Mouse (Mus musculus) liver, adult 10 weeks (tissue): ENCODE results near the gene Hist1h2ad. TPM values are rescaled to one million over a fixed set of nuclear protein-coding genes. Genes with fewer than 3 reads are reported as not detected.

Source experiments
- polyA plus RNA-seq: library from polyadenylated mRNA; stranded (reverse); fragments of 350-450 nt; fragmentation: Illumina TruSeq; extraction: RNeasy Lipid Tissue Mini Kit (QIAGEN cat#74804); gene quantifications from one replicate; pipeline ENCODE4 v1.2.3, GENCODE M21; 2014; ENCODE audit warnings: low read depth, low replicate concordance

Gene Hist1h2ad
- not detected for polyA plus RNA-seq

DNA sequence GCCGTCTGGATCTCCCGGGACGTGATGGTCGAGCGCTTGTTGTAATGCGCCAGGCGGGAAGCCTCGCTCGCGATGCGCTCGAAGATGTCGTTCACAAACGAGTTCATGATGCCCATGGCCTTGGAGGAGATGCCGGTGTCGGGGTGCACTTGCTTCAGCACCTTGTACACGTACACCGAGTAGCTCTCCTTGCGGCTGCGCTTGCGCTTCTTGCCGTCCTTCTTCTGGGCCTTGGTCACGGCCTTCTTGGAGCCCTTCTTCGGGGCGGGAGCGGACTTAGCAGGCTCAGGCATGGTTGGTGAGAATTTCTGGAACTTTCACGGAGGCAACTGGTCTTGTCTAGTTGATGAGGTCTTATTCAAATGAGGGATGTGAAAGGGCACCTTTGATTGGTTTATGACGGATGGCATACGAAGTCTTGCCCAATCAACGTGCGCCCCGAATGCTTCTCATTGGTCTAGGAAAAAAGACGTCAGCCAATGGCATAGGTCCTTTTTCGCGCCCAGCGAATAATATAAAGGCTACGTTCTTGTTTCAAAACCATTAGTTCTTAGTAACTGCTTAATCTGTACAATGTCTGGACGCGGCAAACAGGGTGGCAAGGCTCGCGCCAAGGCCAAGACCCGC is at the start of gene Hist1h2ad, which contains the start of gene Hist1h2bf:
Gene Hist1h2ad, plus strand, starts transcription at position 484 of the 627 bp plus-strand sequence.
Gene Hist1h2bf, minus strand, starts transcription at position 299 of the 627 bp plus-strand sequence.

GRCm38 (mm10) chr13:23530901-23531875 is 43.0 kb upstream of the Hist1h2ad start, which contains the start of gene Hist1h4h:
Gene Hist1h4h (plus strand): TSS chr13:23531050.

GRCm38 (mm10) chr13:23533560-23534367 is 40.4 kb upstream of the Hist1h2ad start, which contains the start of gene Hist1h2af:
Gene Hist1h2af (plus strand): TSS chr13:23533906.

DNA sequence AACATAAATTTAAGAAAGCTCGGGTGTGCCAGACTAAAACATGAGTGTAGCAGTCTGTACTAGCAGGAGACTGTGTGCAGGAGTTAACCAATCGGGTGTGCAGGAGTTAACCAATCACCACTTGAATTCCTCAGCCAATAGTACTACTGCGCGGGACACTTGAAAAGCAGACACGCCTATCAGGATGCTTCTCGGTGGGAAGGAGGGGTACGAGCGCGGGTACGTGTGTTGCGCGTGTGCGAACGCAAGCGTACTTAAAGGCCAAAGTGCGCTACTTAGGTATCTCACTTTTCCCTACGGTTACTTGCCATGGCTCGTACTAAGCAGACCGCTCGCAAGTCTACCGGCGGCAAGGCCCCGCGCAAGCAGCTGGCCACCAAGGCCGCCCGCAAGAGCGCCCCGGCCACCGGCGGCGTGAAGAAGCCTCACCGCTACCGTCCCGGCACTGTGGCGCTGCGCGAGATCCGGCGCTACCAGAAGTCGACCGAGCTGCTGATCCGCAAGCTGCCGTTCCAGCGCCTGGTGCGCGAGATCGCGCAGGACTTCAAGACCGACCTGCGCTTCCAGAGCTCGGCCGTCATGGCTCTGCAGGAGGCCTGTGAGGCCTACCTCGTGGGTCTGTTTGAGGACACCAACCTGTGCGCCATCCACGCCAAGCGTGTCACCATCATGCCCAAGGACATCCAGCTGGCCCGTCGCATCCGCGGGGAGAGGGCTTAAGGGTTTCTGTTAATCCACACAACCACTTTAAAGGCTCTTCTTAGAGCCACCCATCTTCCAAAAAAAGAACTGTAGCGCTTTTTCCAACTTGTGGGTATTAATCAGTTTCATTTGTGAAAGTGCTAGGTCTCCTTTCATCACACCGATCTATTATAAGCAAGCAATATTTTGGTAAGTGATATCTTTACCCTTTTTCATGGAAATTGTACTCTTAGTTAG is 38.8 kb upstream of the Hist1h2ad start, which contains the start of gene Hist1h3g:
Gene Hist1h3g, plus strand, starts transcription at position 286 of the 939 bp plus-strand sequence.

DNA sequence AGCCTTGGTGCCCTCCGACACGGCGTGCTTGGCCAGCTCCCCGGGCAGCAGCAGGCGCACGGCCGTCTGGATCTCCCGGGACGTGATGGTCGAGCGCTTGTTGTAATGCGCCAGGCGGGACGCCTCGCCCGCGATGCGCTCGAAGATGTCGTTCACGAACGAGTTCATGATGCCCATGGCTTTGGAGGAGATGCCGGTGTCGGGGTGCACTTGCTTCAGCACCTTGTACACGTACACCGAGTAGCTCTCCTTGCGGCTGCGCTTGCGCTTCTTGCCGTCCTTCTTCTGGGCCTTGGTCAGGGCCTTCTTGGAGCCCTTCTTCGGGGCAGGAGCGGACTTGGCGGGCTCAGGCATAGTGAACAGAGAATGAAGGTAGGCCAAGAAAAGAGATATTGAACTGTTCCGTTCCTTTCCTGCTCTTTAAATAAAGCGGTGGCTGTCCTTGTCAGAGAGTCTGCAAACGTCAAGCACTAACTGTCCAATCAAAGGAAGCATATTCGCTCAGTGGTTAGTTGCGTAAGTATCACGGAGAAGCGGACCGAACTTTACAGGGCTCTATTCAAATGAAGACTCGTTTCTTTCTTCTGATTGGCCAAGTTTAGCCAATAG is 31.1 kb upstream of the Hist1h2ad start, which contains the start of gene Hist1h2bh:
Gene Hist1h2bh, minus strand, starts transcription at position 394 of the 609 bp plus-strand sequence.

DNA sequence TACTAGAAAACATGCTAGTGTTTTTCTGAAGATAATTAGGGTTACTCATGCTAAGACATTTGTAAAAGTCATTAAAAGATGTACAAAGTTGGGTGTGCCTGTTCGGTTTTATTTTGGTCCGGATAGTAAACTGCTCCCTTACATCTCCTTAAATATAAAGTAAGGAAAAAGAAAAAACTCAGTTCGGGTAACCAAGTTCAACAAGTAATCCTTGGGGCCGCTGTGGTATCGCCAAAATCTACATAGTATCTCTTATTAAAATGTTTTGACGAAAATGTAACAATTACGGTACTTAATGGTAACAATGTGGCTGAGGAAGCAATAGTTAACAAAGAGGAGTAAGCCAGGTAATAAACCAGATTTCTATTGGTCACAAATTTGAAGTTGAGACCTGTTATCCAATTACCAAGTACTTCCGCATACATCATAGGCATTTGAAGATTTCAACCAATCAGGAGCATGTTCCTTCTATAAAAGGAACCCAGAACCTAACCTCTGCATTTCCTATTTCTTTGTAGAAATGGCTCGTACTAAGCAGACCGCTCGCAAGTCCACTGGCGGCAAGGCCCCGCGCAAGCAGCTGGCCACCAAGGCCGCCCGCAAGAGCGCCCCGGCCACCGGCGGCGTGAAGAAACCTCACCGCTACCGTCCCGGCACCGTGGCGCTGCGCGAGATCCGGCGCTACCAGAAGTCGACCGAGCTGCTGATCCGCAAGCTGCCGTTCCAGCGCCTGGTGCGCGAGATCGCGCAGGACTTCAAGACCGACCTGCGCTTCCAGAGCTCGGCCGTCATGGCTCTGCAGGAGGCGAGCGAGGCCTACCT is 30.0 kb upstream of the Hist1h2ad start, which contains the start of gene Hist1h3f:
Gene Hist1h3f, plus strand, starts transcription at position 88 of the 822 bp plus-strand sequence.

DNA sequence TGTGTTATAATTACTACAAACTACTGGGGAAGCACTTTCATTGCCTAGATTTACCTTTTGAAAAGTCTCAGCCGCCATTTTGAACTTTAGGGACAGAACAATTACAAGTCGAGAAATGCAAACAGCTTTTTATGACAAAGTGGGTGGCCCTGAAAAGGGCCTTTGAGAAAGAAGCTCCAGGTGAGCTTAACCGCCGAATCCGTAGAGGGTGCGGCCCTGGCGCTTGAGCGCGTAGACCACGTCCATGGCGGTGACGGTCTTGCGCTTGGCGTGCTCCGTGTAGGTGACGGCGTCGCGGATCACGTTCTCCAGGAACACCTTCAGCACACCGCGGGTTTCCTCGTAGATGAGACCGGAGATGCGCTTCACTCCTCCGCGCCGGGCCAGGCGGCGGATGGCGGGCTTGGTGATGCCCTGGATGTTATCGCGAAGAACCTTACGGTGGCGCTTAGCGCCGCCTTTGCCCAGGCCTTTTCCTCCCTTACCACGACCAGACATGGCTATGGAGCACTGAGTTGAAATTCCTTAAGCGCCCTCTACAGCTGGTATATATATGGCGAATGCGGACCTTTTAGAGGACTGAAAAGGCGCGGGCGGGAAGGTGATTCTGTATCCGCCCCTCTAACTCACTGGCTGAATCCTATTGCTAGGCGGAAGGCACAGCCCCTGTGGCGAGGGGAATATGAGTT is 22.9 kb upstream of the Hist1h2ad start, which contains the start of gene Hist1h4f:
Gene Hist1h4f, minus strand, starts transcription at position 503 of the 689 bp plus-strand sequence.

GRCm38 (mm10) chr13:23552962-23553361 is 21.2 kb upstream of the Hist1h2ad start, which contains the start of gene Hist1h1d:
Gene Hist1h1d (plus strand): TSS chr13:23553262.

GRCm38 (mm10) chr13:23561883-23562659 is 12.1 kb upstream of the Hist1h2ad start, which contains the start of gene Hist1h3e:
Gene Hist1h3e (minus strand): TSS chr13:23562369.

GRCm38 (mm10) chr13:23571022-23571503 is 3.1 kb upstream of the Hist1h2ad start, which contains the start of the genes Hist1h2ae and Hist1h2bg:
Gene Hist1h2ae (minus strand): TSS chr13:23571220.
Gene Hist1h2bg (plus strand): TSS chr13:23571396.

GRCm38 (mm10) chr13:23575271-23575851 is 1.2 kb downstream of the Hist1h2ad start, which contains the start of gene Hist1h3d:
Gene Hist1h3d (plus strand): TSS chr13:23575763.

DNA sequence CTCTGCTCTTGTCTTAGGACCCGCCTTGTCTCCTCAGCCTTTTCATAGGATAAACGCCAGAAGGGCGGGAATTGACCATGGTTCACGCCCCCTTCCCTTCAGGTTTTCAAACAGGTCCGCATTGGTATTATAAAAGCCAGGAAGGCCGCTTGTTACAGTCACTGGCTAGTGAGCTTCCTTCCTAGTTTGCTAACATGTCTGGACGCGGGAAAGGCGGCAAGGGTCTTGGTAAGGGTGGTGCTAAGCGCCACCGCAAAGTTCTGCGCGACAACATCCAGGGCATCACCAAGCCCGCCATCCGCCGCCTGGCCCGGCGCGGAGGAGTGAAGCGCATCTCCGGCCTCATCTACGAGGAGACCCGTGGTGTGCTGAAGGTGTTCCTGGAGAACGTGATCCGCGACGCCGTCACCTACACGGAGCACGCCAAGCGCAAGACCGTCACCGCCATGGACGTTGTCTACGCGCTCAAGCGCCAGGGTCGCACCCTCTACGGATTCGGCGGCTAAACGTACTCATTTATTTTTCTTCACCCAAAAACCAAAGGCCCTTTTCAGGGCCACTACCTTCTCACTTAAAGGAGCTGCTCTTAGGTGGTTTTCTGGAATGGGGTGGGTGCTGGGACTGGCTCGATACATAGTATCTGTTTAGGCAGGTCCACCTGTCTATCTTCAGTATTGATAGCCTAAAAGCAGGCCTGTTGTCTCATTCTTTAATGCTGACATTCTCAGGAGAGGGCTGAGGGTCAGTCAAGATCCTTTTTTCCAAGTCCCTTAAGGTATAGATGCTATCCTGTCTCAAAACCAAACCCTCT is 7.4 kb downstream of the Hist1h2ad start, which contains the start of gene Hist1h4d:
Gene Hist1h4d, plus strand, starts transcription at position 191 of the 811 bp plus-strand sequence.

DNA sequence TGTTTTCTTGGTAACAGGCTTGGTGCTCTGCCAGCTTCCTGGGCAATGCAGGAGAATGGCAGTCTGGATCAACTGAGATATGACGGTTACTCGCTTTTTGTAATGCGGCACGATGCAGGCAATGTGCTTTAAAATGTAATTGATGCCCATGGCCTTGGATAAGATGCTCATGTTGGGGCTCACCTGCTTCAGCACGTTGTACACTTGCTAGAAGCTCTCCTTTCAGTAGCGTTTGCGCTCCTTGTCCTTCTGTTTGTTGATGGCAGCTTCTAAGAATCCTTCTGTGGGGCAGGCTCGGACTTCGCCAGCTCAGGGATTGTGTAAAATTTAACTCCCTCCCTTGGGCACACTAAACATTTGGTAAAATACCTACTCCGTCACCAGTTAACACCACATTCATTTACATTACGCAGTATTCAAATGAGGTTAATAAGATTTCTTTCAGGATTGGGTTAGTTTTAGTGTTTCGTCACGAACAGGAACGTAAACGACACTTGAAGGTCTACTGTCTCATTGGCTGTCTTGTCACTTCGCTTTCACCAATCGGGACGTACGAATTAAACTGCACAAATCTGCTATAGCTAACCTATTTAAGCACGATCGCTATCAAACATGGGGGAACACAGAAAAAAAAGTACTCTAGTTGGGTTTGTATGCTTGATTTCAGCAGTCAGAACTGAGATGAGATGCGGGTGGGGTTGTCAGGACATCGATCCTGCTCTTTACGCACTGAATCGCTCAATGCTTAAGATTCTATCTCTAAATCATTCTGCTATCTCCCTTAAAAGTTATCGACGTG is 46.8 kb downstream of the Hist1h2ad start, which contains the start of gene Hist1h2be:
Gene Hist1h2be, minus strand, starts transcription at position 392 of the 799 bp plus-strand sequence.

GRCm38 (mm10) chr13:23622175-23622671 is 48.0 kb downstream of the Hist1h2ad start, which contains the start of gene Hist1h1e:
Gene Hist1h1e (minus strand): TSS chr13:23622558.

